Mouse (Mus musculus) spleen, postnatal 14 days (tissue): ENCODE measurements around the gene Ptpn11.
"Not testable (repeated sequence)": the region's sequence is repeated elsewhere in the genome, so short reads cannot be mapped to it uniquely, and the experiment has no call there.

Experiments
- DNase-seq, 2 experiments: peaks; one replicate each; pipeline ENCODE4 v3.0.0; 2021 to 2022; ENCODE audit warnings: low spot score in 2 of 2

Gene Ptpn11

DNA sequence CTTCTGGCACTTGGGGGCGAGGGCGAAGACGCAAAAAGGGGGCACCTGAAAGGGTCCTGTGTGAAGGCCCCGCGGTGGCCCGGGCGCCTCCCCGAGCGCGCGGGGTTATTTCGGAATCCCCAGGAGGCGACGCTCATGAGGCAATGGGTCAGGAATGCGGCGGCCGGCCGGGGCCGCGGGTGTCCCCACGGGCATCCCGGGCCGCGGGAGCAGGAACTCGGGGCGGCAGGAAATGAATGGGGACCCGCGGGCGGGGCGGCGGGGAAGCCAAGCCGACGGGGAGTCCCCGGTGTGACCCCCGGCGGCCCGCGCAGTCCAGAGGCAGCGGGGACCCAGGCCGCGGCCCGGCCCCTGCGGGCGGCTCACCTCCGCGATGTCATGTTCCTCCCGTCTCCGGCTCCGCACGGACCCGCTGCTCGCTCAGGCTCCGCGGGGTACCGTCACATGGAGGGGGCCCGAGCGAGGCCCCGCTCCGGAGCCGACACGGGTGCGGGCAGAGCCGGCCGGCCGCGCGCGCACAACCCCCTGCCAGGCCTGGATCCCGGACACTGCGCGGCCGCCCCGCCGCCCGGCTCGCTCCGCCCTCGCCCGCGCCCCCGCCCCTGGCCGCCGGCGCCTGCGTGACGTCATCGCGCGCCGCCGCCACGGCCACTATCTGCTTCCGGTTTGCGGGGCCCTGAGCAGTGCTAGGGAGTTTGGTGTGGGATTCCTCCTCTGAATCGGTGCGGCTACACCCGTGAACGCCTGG is at the start of gene Ptpn11:
Ptpn11 (minus strand) TSS at position 562 of the 748 bp plus-strand sequence.
- DNase-seq: peak; percentile 69 to 85

DNA sequence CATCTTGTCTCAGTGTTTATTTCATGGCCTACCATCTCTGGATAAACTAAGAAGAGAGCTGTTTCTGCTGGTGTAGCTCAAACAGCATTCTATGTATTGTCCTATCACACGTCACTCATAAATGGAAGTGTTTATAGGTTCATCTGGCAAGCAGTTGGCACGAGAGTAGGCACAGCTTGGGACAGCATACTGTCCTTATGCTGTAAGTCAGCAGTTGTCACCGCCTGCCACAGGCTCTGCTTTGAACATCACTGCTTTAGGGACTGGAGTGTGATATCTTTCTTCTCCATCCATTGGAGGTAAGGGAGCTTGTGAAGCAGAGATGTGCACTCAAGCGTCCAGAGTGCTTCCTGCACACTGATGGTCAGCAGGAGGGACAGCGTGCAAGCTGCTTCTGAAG is 48.6 kb upstream of the Ptpn11 start:
- no peak for DNase-seq

DNA sequence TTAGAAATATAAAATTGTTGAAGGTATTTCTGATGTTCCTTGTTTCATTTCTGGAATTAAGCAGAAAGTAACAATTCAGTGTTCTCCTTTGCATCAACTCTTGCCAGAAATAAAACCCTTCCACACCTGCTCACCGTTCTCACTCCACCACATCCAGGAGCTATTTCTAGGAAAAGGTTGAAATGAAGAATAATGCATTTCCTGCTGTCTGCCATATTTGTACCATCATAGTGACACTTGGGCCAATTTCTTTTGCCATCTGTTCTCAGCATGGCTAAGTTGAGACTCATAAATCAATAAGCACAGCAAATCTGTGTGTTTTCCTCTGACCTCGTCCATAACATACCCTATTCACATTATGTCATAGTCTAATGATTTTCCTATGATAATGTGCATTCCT is 47.0 kb upstream of the Ptpn11 start:
- no peak for DNase-seq

GRCm38 (mm10) chr5:121236171-121236570 is 45.0 kb upstream of the Ptpn11 start:
- peak; percentile 47 to 49 for DNase-seq

GRCm38 (mm10) chr5:121233726-121234125 is 42.5 kb upstream of the Ptpn11 start:
- no peak for DNase-seq

DNA sequence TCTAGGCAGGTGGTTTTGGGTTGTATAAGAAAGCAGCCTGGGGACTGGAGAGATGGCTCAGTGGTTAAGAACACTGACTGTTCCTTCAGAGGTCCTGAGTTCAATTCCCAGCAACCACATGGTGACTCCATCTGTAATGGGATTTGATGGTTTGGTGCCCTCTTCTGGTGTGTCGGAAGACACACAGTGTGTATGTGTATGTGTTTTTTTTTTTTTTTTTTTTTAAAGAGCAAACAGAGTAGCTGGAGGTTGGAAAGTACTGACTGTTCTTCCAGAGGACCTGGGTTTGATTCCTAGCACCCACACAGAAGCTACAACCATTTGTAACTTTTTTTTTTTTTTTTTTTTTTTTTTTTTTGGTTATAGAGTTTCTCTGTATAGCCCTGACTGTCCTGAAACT is 41.6 kb upstream of the Ptpn11 start:
- no peak for DNase-seq

GRCm38 (mm10) chr5:121230811-121231210 is 39.6 kb upstream of the Ptpn11 start:
- no peak for DNase-seq

- no peak for DNase-seq
Measured at GRCm38 (mm10) chr5:121229182-121229581, 38.0 kb upstream of the Ptpn11 start.

GRCm38 (mm10) chr5:121227330-121227729 is 36.1 kb upstream of the Ptpn11 start:
- not testable (repeated sequence) for DNase-seq

DNA sequence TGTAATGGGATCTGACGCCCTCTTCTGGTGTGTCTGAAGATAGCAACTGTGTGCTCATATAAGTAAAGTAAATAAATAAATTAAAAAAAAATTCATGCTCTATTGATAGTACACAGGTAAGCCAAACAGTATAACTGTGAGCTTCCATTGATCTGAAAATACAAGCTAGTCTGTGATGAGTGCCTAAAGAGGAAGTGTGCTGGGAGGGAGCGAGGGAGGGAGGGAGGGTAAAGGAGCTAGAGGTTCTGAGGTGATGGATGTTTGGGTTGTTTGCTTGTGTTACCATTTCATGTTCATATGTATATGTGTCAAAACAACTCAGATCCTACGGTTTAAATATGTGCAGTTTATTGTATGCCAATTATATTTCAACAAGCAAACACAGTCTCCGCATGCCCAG is 35.6 kb upstream of the Ptpn11 start:
- DNase-seq: no peak

- no peak for DNase-seq
Measured at GRCm38 (mm10) chr5:121226406-121226805, 35.2 kb upstream of the Ptpn11 start.

GRCm38 (mm10) chr5:121225854-121226253 is 34.7 kb upstream of the Ptpn11 start:
- DNase-seq: no peak

GRCm38 (mm10) chr5:121224856-121225255 is 33.7 kb upstream of the Ptpn11 start:
- no peak for DNase-seq

- DNase-seq: not testable (repeated sequence)
Measured at GRCm38 (mm10) chr5:121224020-121224419, 32.8 kb upstream of the Ptpn11 start.

DNA sequence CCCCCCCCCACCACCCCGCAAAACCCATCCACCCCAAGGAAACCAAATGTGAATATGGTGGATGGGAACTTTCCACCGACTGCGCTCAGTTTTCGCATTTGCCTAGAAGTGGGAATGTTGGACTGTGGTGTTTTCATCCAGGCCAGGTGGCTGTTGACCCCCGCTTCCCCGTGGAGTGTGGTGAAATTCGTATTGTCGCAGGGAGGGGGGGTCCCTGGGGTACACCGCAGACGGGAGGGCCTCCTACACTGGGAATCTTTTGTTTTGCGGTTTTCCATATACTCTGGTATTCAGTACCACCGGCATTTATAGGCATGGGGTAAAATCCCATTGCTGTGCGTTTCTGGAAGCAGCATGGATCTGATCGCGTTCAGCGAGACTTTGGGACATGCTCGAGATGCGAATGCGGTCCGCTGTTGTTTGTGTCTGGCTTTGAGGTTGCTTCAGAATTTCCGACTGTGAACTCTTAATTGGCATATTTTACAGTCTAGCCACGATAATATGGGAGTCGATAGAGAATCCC is 30.2 kb upstream of the Ptpn11 start:
- DNase-seq: no peak

DNA sequence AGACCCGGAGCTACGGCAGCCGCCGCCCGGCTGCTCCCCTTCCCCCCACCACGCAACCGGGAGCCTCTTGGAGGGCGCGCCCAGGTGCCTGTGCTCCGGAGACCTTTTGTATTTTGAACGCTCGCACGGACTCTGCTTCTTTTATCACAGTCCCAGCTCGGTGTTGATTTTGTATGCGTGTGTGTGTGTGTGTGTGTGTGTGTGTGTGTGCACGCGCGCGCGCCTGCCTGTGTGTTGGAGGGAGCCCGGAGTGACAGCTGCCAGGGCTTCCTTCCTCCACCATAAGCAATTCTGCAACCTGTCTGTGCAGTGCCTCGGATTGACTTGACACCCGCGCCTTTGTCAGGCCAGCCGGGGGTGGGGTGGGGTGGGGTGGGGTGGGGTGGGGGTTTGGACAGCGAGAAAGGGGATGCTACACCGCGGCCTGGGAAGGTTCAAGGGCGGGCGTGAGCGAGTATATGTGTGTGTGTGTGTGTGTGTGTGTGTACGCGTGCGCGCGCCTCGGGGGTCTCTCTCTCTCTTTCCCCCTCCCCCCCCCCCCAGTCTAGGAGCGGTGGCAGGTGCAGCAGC is 29.6 kb upstream of the Ptpn11 start:
- DNase-seq: no peak

DNA sequence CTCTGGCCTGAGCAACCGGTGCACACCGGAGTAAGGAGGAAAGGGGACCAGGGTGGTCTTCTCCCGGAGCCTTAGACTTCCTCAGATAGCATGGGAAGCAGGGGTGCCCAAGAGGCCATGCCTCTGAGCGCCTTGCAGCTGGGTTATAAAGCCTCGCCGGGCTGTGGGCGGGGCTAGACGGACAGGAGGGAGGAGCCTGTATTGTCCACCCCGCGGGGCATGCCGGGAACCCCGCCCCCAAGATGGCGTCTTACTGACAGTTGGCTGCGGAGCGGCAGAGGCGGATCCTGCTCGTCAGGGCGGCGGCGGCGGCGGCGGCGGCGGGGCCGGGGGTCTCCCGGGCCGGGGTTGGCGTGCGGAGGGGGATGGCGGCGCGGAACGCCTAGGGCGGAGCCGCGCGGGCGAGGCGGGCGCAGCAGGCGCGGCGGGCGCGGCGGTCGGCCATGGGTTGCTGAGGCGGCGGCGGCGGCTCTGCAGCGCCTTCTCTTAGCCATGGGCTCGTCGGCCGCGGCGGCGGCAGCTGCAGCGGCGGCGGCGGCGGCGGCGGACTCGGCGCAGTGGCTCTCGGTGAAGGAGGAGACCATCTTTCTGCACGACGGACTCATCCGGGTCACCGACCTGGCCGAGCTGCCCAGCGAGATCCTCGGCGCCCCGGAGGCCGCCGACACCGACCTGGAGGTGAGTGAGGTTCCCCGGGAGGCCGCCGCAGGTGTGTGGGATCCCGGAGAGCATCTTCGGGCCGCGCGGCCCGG is 29.0 kb upstream of the Ptpn11 start, which contains the start of gene Hectd4:
Hectd4 (plus strand) TSS at position 240 of the 752 bp plus-strand sequence.
- peak; percentile 99 to 100 for DNase-seq

- no peak for DNase-seq
Measured at GRCm38 (mm10) chr5:121219190-121219589, 28.0 kb upstream of the Ptpn11 start.

DNA sequence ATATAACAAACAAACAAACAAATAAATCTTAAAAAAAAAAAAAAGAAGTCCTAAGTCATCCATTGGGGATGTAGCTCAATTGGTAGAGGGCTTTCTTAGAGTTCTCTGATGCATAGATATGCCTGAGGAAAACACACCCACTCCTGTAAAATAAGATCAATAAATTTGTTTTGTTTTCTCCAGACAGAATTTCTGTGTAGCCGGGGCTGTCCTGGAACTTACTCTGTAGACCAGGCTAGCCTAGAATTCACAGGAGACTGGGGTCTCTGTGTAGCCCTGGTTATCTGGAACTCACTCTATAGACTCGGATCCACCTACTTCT is 26.1 kb upstream of the Ptpn11 start:
- no peak for DNase-seq

- not testable (repeated sequence) for DNase-seq
Measured at GRCm38 (mm10) chr5:121216584-121217312, 25.6 kb upstream of the Ptpn11 start.

- peak; percentile 62 to 68 for DNase-seq
Measured at GRCm38 (mm10) chr5:121216126-121216446, 24.9 kb upstream of the Ptpn11 start.
